Mouse (Mus musculus) stomach, embryonic 16.5 days (tissue): ENCODE measurements around the gene Rp9. TPM values are rescaled to one million over a fixed set of nuclear protein-coding genes. Genes with fewer than 3 reads are reported as not detected.

Experiments
- ATAC-seq: fragments of 200-750 bp; cut with Nextera tagmentation; 2 replicates; pipeline ENCODE4 v1.8.0; 2017; ENCODE audit warnings: moderate number of reproducible peaks, moderate TSS enrichment; ENCODE audit not compliant: insufficient read depth, low FRiP score
- H3K27ac ChIP-seq: fragments of 300-500 bp; sonication (generic); 2 replicates; pipeline ENCODE4 v1.5.1; 2014; ENCODE audit warnings: low read length
- H3K27me3 ChIP-seq: fragments of 300-500 bp; sonication (generic); 2 replicates; pipeline ENCODE4 v1.6.1; 2014; ENCODE audit warnings: low read length, control low read depth, mixed read lengths; ENCODE audit not compliant: control insufficient read depth, insufficient read depth
- H3K36me3 ChIP-seq: fragments of 300-500 bp; sonication (generic); 2 replicates; pipeline ENCODE4 v1.6.1; 2014; ENCODE audit warnings: low read length; ENCODE audit not compliant: control insufficient read depth, insufficient read depth
- H3K4me1 ChIP-seq: fragments of 300-500 bp; sonication (generic); 2 replicates; pipeline ENCODE4 v1.6.1; 2014; ENCODE audit warnings: low read length, control low read depth, mixed read lengths; ENCODE audit not compliant: control insufficient read depth, insufficient read depth
- H3K4me2 ChIP-seq: fragments of 300-500 bp; sonication (generic); 2 replicates; pipeline ENCODE4 v1.6.1; 2014; ENCODE audit warnings: low read depth, low read length, mixed read lengths
- H3K4me3 ChIP-seq: fragments of 300-500 bp; sonication (generic); replicated peaks from 2 replicates; pipeline ENCODE4 v1.5.1; 2014; ENCODE audit warnings: mild to moderate bottlenecking, low read length
- H3K9ac ChIP-seq: fragments of 300-500 bp; sonication (generic); 2 replicates; pipeline ENCODE4 v1.6.1; 2014; ENCODE audit warnings: low read length
- H3K9me3 ChIP-seq: fragments of 300-500 bp; sonication (generic); replicated peaks from 2 replicates; pipeline ENCODE4 v1.6.1; 2016; ENCODE audit warnings: low read length, control low read depth; ENCODE audit not compliant: control insufficient read depth
- WGBS: fragments of 180-500 bp; shearing (Covaris S2); extraction: QIAGEN DNeasy Blood & Tissue Kit; methylation state at CpG from one replicate; pipeline ENCODE4 v1.1.7; 2014; 5-methylcytosine and 5-hydroxymethylcytosine counted together
- polyA plus RNA-seq: library from polyadenylated mRNA; unstranded; fragments of >200 nt; fragmentation: Nextera tagmentation; extraction: Ambion mirVana; gene quantifications from 2 replicates; pipeline ENCODE4 v1.2.1, GENCODE M21; 2015

Gene Rp9
- polyA plus RNA-seq, 1 experiment from 2014 or later: 56.8 TPM

DNA sequence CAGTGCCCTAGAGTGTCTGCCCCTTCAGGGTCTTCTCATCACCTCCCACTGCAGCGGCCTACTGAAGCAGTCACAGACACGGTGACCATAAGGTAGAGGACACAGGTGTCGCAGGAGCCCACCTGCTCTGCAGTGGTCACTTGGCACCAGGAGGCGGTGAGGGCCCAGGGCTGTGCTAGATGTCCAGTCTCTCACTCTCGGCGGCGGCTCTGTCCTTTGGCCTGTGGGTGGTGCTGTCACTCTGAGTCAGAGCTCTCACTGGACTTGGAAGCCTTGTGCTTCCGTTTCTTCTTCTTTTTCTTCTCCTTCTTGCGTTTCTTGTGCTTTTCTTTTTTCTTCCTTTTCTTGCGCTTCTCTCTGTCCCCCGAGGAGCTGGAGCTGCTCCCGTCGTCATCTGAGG is 21.1 kb downstream of the Rp9 start:
- Histone ChIP-seq H3K4me2 (no peak overlapping the region), H3K4me3 (no peak overlapping the region), H3K27me3 (no peaks in the 10 kb centered on the region), H3K9ac (no peak overlapping the region), H3K27ac (no peak overlapping the region), H3K4me1 (no peaks in the 10 kb centered on the region), H3K36me3 (peaks cover 36% of the 10 kb centered on the region), H3K9me3 (no peaks in the 10 kb centered on the region)
- no peak for ATAC-seq
- 87% methylated on average over 13 of the region's 13 CpGs for WGBS

DNA sequence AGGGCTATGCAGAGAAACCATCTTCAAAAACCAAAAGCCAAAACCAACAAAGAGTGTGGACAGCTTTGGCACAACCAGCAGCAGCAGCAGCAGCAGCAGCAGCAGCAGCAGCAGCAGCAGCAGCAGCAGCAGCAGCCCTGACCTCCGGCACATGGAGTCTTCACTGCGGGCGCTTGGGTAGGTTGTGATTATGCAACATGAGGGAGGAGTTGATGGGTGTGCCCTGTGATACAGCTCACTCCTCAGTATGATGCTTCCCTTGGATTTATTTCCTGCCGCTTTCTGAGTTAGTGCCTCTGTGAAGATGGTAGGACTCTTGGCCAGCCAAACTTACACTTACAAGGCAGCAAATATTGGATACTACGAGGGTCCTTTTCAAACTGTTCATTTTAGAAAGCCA is 22.3 kb downstream of the Rp9 start:
- Histone ChIP-seq H3K4me1 (no peaks in the 10 kb centered on the region), H3K4me3 (no peak overlapping the region), H3K9me3 (no peaks in the 10 kb centered on the region), H3K27ac (no peak overlapping the region), H3K9ac (no peak overlapping the region), H3K27me3 (no peaks in the 10 kb centered on the region), H3K4me2 (no peak overlapping the region), H3K36me3 (peaks cover 29% of the 10 kb centered on the region)
- WGBS: 76% methylated on average over 5 of the region's 5 CpGs
- no peak for ATAC-seq

DNA sequence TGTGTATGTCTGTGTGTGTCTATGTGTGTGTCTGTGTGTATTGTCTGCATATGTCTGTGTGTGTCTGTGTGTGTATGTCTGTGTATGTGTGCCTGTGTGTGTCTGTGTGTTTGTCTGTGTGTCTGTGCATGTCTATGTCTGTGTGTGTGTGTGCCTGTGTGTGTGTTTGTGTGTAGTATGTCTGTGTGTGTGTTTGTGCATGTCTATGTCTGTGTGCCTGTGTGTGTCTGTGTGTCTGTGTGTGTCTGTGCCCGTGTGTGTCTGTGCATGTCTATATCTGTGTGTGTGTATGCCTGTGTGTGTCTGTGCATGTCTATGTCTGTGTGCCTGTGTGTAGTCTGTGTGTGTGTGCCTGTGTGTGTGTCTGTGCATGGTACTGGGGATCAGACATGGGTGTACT is 24.4 kb downstream of the Rp9 start:
- Histone ChIP-seq H3K27ac (no peak overlapping the region), H3K27me3 (no peaks in the 10 kb centered on the region), H3K4me2 (no peak overlapping the region), H3K9ac (no peak overlapping the region), H3K4me1 (no peaks in the 10 kb centered on the region), H3K4me3 (no peak overlapping the region), H3K9me3 (no peaks in the 10 kb centered on the region; the same call in 1 of the 2 replicates), H3K36me3 (peaks cover 20% of the 10 kb centered on the region)
- no peak for ATAC-seq
- WGBS: 67% methylated on average over 1 of the region's 1 CpGs

DNA sequence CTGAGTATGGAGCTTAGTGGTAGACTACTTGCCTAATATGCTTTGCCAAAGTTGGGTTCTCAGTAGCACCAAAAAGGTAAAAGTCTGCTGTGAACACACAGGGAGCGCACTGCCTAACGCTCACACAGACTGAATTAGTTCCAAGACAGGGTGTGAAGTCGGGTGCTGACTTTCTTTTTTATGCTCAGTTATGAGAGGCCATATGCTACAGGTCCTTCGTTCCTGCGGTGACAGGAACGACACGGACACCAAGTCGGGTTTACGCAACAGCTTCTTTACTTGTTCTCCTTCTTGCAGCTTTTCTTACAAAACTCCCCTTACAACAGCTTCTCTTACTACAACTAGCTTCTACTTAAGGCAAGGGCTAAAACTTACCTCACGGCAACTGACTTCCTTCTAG is 26.4 kb downstream of the Rp9 start:
- no peaks in the 10 kb centered on the region; the same call in 1 of the 2 replicates for H3K9me3 ChIP-seq

DNA sequence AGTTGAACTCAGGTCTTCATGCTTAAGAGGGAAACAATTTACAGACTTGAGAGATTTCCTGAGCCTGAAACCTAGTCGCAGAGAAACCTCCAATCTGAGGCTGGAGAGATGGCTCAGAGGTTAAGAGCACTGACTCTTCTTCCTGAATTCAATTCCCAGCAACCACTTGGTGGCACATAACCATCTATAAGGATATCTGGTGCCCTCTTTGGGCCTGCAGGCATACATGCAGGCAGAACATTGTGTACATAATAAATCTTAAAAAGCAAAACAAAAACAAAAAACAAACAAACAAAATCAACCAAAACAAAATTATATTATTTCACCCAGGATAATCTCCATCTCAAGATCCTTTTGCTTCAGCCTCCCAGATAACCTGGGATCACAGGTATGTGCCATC is 30.7 kb downstream of the Rp9 start:
- no peaks in the 10 kb centered on the region for H3K36me3 ChIP-seq
- H3K4me1 ChIP-seq: no peaks in the 10 kb centered on the region
- H3K27me3 ChIP-seq: no peaks in the 10 kb centered on the region
- H3K4me2 ChIP-seq: no peak overlapping the region
- no peak overlapping the region for H3K9ac ChIP-seq
- H3K27ac ChIP-seq: no peak overlapping the region
- ATAC-seq: no peak
- WGBS: 62% methylated on average over 1 of the region's 1 CpGs
- no peak overlapping the region for H3K4me3 ChIP-seq
- H3K9me3 ChIP-seq: no peaks in the 10 kb centered on the region; the same call in 1 of the 2 replicates

More for the DNA sequence above, 26.4 kb downstream of the Rp9 start:
- Histone ChIP-seq H3K9ac (no peak overlapping the region), H3K4me2 (no peak overlapping the region), H3K4me1 (no peaks in the 10 kb centered on the region), H3K27ac (no peak overlapping the region), H3K36me3 (peaks cover 7% of the 10 kb centered on the region; the same call in 1 of the 2 replicates), H3K27me3 (no peaks in the 10 kb centered on the region), H3K4me3 (no peak overlapping the region)
- WGBS: 88% methylated on average over 10 of the region's 10 CpGs
- ATAC-seq: no peak

DNA sequence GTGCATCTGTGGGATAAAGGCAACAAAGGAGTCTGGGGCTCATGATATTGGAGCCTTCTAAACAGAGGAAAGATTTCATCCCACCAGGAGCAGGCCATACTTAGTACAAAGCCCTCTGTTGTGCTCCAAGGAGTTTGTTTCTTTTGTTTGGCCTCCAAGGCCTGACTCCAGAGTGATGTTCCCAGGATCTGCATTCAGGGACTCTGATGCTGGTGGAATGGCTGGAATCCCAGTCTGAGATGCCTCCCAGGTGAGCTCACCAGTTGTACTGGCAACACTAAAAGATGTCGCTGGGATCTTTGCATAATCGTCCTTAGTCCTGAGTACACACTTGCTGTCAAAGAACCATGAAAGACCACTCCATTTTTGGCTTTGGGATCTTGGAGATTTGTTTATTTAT is 35.4 kb downstream of the Rp9 start:
- H3K36me3 ChIP-seq: no peaks in the 10 kb centered on the region
- no peak overlapping the region for H3K4me2 ChIP-seq
- 79% methylated on average over 2 of the region's 2 CpGs for WGBS
- H3K4me1 ChIP-seq: peaks cover 3% of the 10 kb centered on the region; the same call in 1 of the 2 replicates
- ATAC-seq: no peak
- no peaks in the 10 kb centered on the region for H3K9me3 ChIP-seq
- no peak overlapping the region for H3K9ac ChIP-seq
- H3K4me3 ChIP-seq: no peak overlapping the region
- no peak overlapping the region for H3K27ac ChIP-seq
- H3K27me3 ChIP-seq: no peaks in the 10 kb centered on the region

DNA sequence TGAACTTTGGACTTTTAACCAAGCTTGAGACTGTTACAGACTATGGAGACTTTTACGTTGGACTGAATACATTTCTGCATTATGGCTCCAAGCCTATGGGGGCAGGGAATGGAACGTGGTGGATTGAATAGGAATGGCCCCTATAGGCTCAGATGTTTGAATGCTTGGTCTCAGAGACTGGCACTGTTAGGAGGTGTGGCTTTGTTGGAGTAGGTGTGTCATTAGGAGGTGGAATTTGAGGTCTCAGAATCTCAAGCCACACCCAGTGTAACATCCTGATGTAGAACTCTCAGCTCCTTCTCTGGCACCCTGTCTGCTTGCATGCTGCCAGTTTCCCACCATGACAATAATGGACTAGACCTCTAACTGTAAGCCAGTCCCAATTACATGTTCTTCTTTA is 36.3 kb downstream of the Rp9 start:
- H3K4me2 ChIP-seq: no peak overlapping the region
- H3K27me3 ChIP-seq: no peaks in the 10 kb centered on the region
- no peak for ATAC-seq
- H3K4me3 ChIP-seq: no peak overlapping the region
- peaks cover 3% of the 10 kb centered on the region; the same call in 1 of the 2 replicates for H3K4me1 ChIP-seq
- H3K9me3 ChIP-seq: no peaks in the 10 kb centered on the region
- WGBS: 74% methylated on average over 2 of the region's 2 CpGs
- H3K9ac ChIP-seq: no peak overlapping the region
- H3K36me3 ChIP-seq: no peaks in the 10 kb centered on the region
- H3K27ac ChIP-seq: no peak overlapping the region

DNA sequence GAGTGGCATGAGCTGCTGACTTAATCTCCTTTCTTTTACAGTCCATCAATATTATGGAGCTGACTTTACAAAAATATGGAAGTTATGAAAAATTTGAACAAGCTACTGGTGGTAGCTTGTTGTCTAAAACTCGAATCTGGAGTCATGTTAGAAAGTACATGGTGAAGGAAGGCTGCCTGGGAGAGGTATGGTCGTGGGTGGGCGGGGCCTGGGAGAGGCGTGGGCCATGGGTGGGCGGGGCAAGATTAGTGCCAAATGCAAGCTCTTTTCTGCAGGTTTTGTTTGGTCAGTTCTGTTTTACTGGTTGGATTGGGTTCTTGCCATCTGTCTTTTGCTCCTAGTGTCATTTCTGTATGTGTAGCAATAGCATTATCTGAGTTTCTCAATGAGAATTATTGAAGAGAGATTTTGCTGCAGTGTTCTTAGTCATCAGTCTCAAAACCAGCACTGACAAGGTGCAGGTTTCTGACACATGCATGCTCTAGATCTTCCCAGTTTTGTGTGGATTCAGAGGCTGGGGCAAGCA is 39.2 kb downstream of the Rp9 start:
- Histone ChIP-seq H3K27ac (0 out of 2 replicates have a peak overlapping the region, but pooled peaks have one; percentile 1), H3K4me1 (peaks cover 3% of the 10 kb centered on the region; the same call in 1 of the 2 replicates), H3K4me3 (no peak overlapping the region), H3K9ac (no peak overlapping the region), H3K27me3 (no peaks in the 10 kb centered on the region), H3K4me2 (0 out of 2 replicates have a peak overlapping the region, but pooled peaks have one; percentile 5), H3K9me3 (no peaks in the 10 kb centered on the region), H3K36me3 (no peaks in the 10 kb centered on the region)
- ATAC-seq: no peak
- WGBS: 30% methylated on average over 5 of the region's 5 CpGs

DNA sequence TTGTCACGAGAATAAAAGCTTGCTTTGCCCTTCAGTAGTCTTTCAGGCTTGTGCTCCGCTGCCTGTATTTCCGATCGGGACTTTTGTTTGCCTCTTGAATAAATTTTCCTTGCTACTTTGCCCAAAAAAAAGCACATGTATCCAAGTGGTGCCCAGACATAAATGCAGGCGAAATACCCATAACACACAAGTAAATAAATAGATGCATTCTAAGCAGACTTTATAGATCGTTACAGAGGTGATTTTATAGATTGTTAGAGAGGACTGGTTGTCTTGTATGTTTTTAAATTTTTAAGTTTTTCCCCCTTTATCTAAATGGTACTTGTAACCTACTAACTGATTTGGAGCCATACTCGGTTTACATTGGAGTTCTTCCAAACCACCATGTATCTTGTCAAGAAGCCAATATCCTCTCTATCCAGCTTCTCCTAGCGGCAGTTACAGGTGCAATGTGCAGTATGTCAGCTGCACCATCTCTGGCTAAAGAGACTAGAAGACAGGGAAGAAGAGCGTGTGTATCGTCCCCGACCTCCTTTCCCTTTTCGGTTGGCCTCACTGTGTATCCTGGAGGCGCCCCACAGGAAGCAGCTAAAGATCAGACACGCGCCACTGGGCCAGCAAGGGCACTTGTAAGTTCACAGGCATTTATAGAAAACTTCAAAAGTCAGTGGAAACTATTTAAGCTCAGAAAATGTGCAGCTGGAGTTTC is 39.9 kb downstream of the Rp9 start:
- 0 out of 2 replicates have a peak overlapping the region, but pooled peaks have one; percentile 1 for H3K27ac ChIP-seq

More for the DNA sequence above, 39.9 kb downstream of the Rp9 start:
- Histone ChIP-seq H3K27me3 (no peaks in the 10 kb centered on the region), H3K9me3 (no peaks in the 10 kb centered on the region), H3K36me3 (no peaks in the 10 kb centered on the region), H3K4me1 (peaks cover 3% of the 10 kb centered on the region; the same call in 1 of the 2 replicates), H3K4me2 (no peak overlapping the region), H3K9ac (no peak overlapping the region), H3K4me3 (no peak overlapping the region)
- ATAC-seq: no peak
- WGBS: 48% methylated on average over 15 of the region's 15 CpGs
